Comparison of ENCODE assay signal across 20 mouse cellular contexts in genomic region chr7:30007601-30008000, GRCm38 (mm10). TPM values are rescaled to one million over a fixed set of nuclear protein-coding genes. Genes with fewer than 3 reads are reported as not detected.
A peak's percentile ranks its signal among the peaks of the same experiment; 100 is the strongest.
DNase-seq lines count a peak whose midpoint lies in the region; ATAC-seq lines count a peak whose summit lies in the region.
"Had no signal": no experiment of that assay in that cellular context is flagged by ENCODE, and none has a peak within 500 bp of the region (broad histone marks: within the 10 kb centered on the region; RNA-seq: fewer than 3 reads in every experiment).

No protein-coding gene starts in this region.

- no peaks in the 10 kb centered on the region for H3K4me1 ChIP-seq in heart, embryonic 10.5 days
- H3K4me1 ChIP-seq: liver, embryonic 15.5 days had no signal

- 91% methylated on average over 1 of the region's 1 CpGs for whole genome bisulfite sequencing in heart, embryonic 10.5 days

- no peak overlapping the region for H3K4me3 ChIP-seq in heart, embryonic 10.5 days
- H3K4me3 ChIP-seq: forebrain, embryonic 15.5 days; liver, embryonic 15.5 days; midbrain, embryonic 13.5 days; neural tube, embryonic 13.5 days had no signal

- peak; percentile 7; the same call in 1 of the 2 replicates for ATAC-seq in granulocyte monocyte progenitor cell, adult 5-6 weeks (replicated peaks; ENCODE audit: poor library complexity, severe bottlenecking)
- ATAC-seq: forebrain, embryonic 15.5 days; hindbrain, postnatal 0 days; intestine, postnatal 0 days; lung, postnatal 0 days; midbrain, embryonic 13.5 days had no signal

- no peaks in the 10 kb centered on the region for H3K27me3 ChIP-seq in heart, embryonic 10.5 days (ENCODE audit: insufficient read depth, poor library complexity, severe bottlenecking)
- H3K27me3 ChIP-seq: forebrain, embryonic 15.5 days; liver, embryonic 15.5 days; midbrain, embryonic 13.5 days; neural tube, embryonic 13.5 days had no signal

- H3K9me3 ChIP-seq in heart, embryonic 10.5 days = no peaks in the 10 kb centered on the region
- H3K9me3 ChIP-seq: forebrain, embryonic 15.5 days; liver, embryonic 15.5 days; midbrain, embryonic 13.5 days; neural tube, embryonic 13.5 days had no signal

- peak; percentile 57 for DNase-seq in heart, adult 11 months
- no peak for DNase-seq in heart, embryonic 10.5 days (ENCODE audit: low spot score)
- peak; percentile 15 for DNase-seq in right cerebral cortex, postnatal 25 days
- DNase-seq in right cerebral cortex, postnatal 10 days (ENCODE audit: low spot score in 2 of 2) = no peak
- no peak for DNase-seq in yolk sac, embryonic 10.5 days (ENCODE audit: low spot score)
- no peak for DNase-seq in lung, adult 18-20 months
- DNase-seq in heart, postnatal 4 days = no peak
- DNase-seq: cerebellum, adult 2 months; cerebellum, postnatal 36 days; heart, postnatal 36 days; kidney, postnatal 36 days; thymus, adult 2 months had no signal

- peaks cover 80% of the 10 kb centered on the region for H3K36me3 ChIP-seq in heart, embryonic 10.5 days

- no peak overlapping the region for H3K27ac ChIP-seq in heart, embryonic 10.5 days
- H3K27ac ChIP-seq: forebrain, embryonic 15.5 days; hindbrain, postnatal 0 days; midbrain, embryonic 13.5 days; neural tube, embryonic 13.5 days had no signal

RNA-seq across cellular contexts. Expression of gene Zfp568, which starts 23.8 kb away (rescaled TPM):
- polyA plus RNA-seq in heart, embryonic 10.5 days (2016; fragmentation: Nextera tagmentation; extraction: Ambion mirVana) = 32.0 and 33.8 TPM in 2 replicates
- total RNA-seq in granulocyte monocyte progenitor cell, adult 5-6 weeks (2014; fragmentation: Nextera tagmentation) = 16.5 and 22.3 TPM in 2 replicates
- total RNA-seq in granulocyte monocyte progenitor cell, adult 5-6 weeks (2017) = 50.3 and 51.3 TPM in 2 replicates
- 10 to 100 TPM; 83.8 to 87.0 TPM for total RNA-seq in heart, postnatal 4 days (2021)

RNA-seq across cellular contexts. Expression of gene Zfp14, which starts 43.6 kb away (rescaled TPM):
- polyA plus RNA-seq in heart, embryonic 10.5 days (2016; fragmentation: Nextera tagmentation; extraction: Ambion mirVana) = 2.7 and 3.2 TPM in 2 replicates
- total RNA-seq in granulocyte monocyte progenitor cell, adult 5-6 weeks (2014; fragmentation: Nextera tagmentation) = 0.52 and 2.4 TPM in 2 replicates
- 1.2 and 1.4 TPM in 2 replicates for total RNA-seq in granulocyte monocyte progenitor cell, adult 5-6 weeks (2017)
- 1 to 10 TPM; 1.8 to 2.1 TPM for total RNA-seq in heart, postnatal 4 days (2021)

RNA-seq across cellular contexts. Expression of gene Zfp74, which starts 53.7 kb away (rescaled TPM):
- 10.3 and 10.9 TPM in 2 replicates for polyA plus RNA-seq in heart, embryonic 10.5 days (2016; fragmentation: Nextera tagmentation; extraction: Ambion mirVana)
- total RNA-seq in granulocyte monocyte progenitor cell, adult 5-6 weeks (2014; fragmentation: Nextera tagmentation) = 10.7 and 12.4 TPM in 2 replicates
- total RNA-seq in granulocyte monocyte progenitor cell, adult 5-6 weeks (2017) = 6.9 and 9.3 TPM in 2 replicates
- total RNA-seq in heart, postnatal 4 days (2021) = 1 to 10 TPM; 6.5 to 7.1 TPM

Comparison
In these comparisons a context has a peak if more than half of its experiments do, and no peak if none do; other contexts are left out.
1. DNase-seq: peak in heart, adult 11 months (single experiment) and right cerebral cortex, postnatal 25 days (single experiment); none in heart, embryonic 10.5 days (single experiment), right cerebral cortex, postnatal 10 days (0 of 2), yolk sac, embryonic 10.5 days (single experiment), lung, adult 18-20 months (0 of 2) and heart, postnatal 4 days (single experiment).